33 mouse cellular contexts compared by ENCODE assay signal in the genomic region with DNA sequence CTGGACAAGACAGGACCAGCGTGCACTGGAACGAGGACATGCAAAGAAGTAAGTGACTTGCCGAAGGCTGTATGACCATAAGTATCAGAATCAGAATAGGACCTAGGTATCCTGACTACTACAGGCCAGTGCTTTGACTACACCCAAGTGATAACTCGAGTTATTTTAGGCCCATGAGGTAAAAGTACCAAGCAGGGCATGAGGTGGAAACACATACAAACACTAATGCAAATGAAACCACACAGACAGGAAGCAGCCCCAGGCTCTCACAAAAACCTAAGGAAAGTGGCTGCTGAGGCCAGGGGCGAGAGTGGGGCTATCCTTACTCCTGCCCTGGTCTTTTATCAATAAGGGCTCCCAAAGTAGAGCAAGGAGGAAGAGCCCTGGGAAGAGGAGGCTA. TPM values are rescaled to one million over a fixed set of nuclear protein-coding genes. Genes with fewer than 3 reads are reported as not detected.
DNase-seq lines count a peak whose midpoint lies in the region; ATAC-seq and TF ChIP-seq lines count a peak whose summit lies in the region.
"Had no signal": no experiment of that assay in that cellular context is flagged by ENCODE, and none has a peak within 500 bp of the region (broad histone marks: within the 10 kb centered on the region; RNA-seq: fewer than 3 reads in every experiment).

No protein-coding gene starts in this region.

- no peak for DNase-seq in heart, adult 11 months
- DNase-seq in spleen, adult 2 months (ENCODE audit: low read depth in 1 of 2, low spot score in 2 of 2), result peak; percentile 40 to 76
- no peak for DNase-seq in spleen, adult 12 weeks (ENCODE audit: low spot score)
- no peak for DNase-seq in frontal cortex, adult 2 months (ENCODE audit: extremely low spot score in 1 of 2, low spot score in 1 of 2)
- DNase-seq in lung, postnatal 0 days (ENCODE audit: low spot score), result no peak
- DNase-seq: adrenal gland, postnatal 10 days; cerebellum, adult 2 months; cerebellum, postnatal 25 days; embryo, embryonic 11 days; gastrocnemius, adult 2 months; kidney, adult 11 months; right cerebral cortex, adult 18-20 months; right cerebral cortex, postnatal 4 days; thymus, adult 18-20 months; thymus, postnatal 36 days had no signal

- peak overlapping the region; percentile 44 for H3K27ac ChIP-seq in heart, embryonic 12.5 days (ENCODE audit: poor library complexity, severe bottlenecking)
- H3K27ac ChIP-seq in spleen, adult 2 months (ENCODE audit: insufficient read depth, low read length), result peak overlapping the region; percentile 87
- no peak overlapping the region for H3K27ac ChIP-seq in lung, postnatal 0 days (ENCODE audit: low read length)
- H3K27ac ChIP-seq: embryonic facial prominence, embryonic 13.5 days; forebrain, embryonic 12.5 days; gastrocnemius, adult 2 months; hindbrain, postnatal 0 days; kidney, postnatal 0 days; macrophage; midbrain, embryonic 15.5 days; neural tube, embryonic 13.5 days; stomach, embryonic 15.5 days had no signal

- peaks cover 90% of the 10 kb centered on the region for H3K36me3 ChIP-seq in heart, embryonic 12.5 days
- H3K36me3 ChIP-seq in spleen, adult 2 months (ENCODE audit: control insufficient read depth, insufficient read depth, low read length), result peaks cover 37% of the 10 kb centered on the region
- peaks cover 21% of the 10 kb centered on the region; the same call in 1 of the 2 replicates for H3K36me3 ChIP-seq in lung, postnatal 0 days (ENCODE audit: insufficient read depth, low read length)

- 82% methylated on average over 5 of the region's 5 CpGs for WGBS in heart, embryonic 12.5 days
- 61% methylated on average over 5 of the region's 5 CpGs for WGBS in spleen, adult 2 months
- 90% methylated on average over 5 of the region's 5 CpGs for WGBS in lung, postnatal 0 days

- TF ChIP-seq CTCF in spleen, adult 2 months (IDR thresholded peaks at IDR 0.05; ENCODE audit: extremely low read depth, insufficient read depth, insufficient read length, insufficient replicate concordance), result no peak
- TF ChIP-seq CTCF in lung, postnatal 0 days (IDR thresholded peaks at IDR 0.05), result no peak

- H3K27me3 ChIP-seq in heart, embryonic 12.5 days (replicated peaks), result no peaks in the 10 kb centered on the region
- no peaks in the 10 kb centered on the region for H3K27me3 ChIP-seq in spleen, adult 2 months (ENCODE audit: control insufficient read depth, insufficient read depth, low read length)
- no peaks in the 10 kb centered on the region for H3K27me3 ChIP-seq in lung, postnatal 0 days (replicated peaks; ENCODE audit: insufficient read depth, low read length)
- H3K27me3 ChIP-seq: embryonic facial prominence, embryonic 13.5 days; forebrain, embryonic 12.5 days; midbrain, embryonic 15.5 days; neural tube, embryonic 13.5 days; stomach, embryonic 15.5 days had no signal

- peaks cover 7% of the 10 kb centered on the region for H3K4me1 ChIP-seq in heart, embryonic 12.5 days (replicated peaks)
- peaks cover 12% of the 10 kb centered on the region for H3K4me1 ChIP-seq in spleen, adult 2 months (ENCODE audit: control insufficient read depth, insufficient read depth, insufficient read length)
- no peaks in the 10 kb centered on the region for H3K4me1 ChIP-seq in lung, postnatal 0 days (ENCODE audit: insufficient read depth, low read depth, low read length)
- H3K4me1 ChIP-seq: embryonic facial prominence, embryonic 13.5 days; forebrain, embryonic 12.5 days; midbrain, embryonic 15.5 days; neural tube, embryonic 13.5 days; stomach, embryonic 15.5 days had no signal

- H3K9me3 ChIP-seq in heart, embryonic 12.5 days (replicated peaks), result no peaks in the 10 kb centered on the region
- H3K9me3 ChIP-seq in lung, postnatal 0 days (ENCODE audit: low read length), result no peaks in the 10 kb centered on the region
- H3K9me3 ChIP-seq: embryonic facial prominence, embryonic 13.5 days; forebrain, embryonic 12.5 days; midbrain, embryonic 15.5 days; neural tube, embryonic 13.5 days; stomach, embryonic 15.5 days had no signal

- H3K4me2 ChIP-seq in heart, embryonic 12.5 days, result no peak overlapping the region
- H3K4me2 ChIP-seq in lung, postnatal 0 days (replicated peaks; ENCODE audit: low read depth, low read length), result no peak overlapping the region
- H3K4me2 ChIP-seq: embryonic facial prominence, embryonic 13.5 days; forebrain, embryonic 12.5 days; heart, embryonic 11.5 days; midbrain, embryonic 15.5 days; neural tube, embryonic 13.5 days; stomach, embryonic 15.5 days had no signal

- no peak for TF ChIP-seq POLR2A in spleen, adult 2 months (IDR thresholded peaks at IDR 0.05; ENCODE audit: low read depth, low read length)

- no peak overlapping the region for H3K9ac ChIP-seq in heart, embryonic 12.5 days
- no peak overlapping the region for H3K9ac ChIP-seq in lung, postnatal 0 days (replicated peaks; ENCODE audit: low read depth)
- H3K9ac ChIP-seq: embryonic facial prominence, embryonic 13.5 days; forebrain, embryonic 12.5 days; midbrain, embryonic 15.5 days; neural tube, embryonic 13.5 days; stomach, embryonic 15.5 days had no signal

- no peak for ATAC-seq in heart, embryonic 12.5 days (ENCODE audit: insufficient number of reproducible peaks, low FRiP score)
- ATAC-seq in inflammation-experienced regulatory T-cells, adult 6 months, result peak; percentile 92
- no peak for ATAC-seq in lung, postnatal 0 days
- ATAC-seq: hindbrain, postnatal 0 days; midbrain, embryonic 15.5 days had no signal

- no peak for TF ChIP-seq EP300 in lung, postnatal 0 days (IDR thresholded peaks at IDR 0.05)

- H3K4me3 ChIP-seq in heart, embryonic 12.5 days, result no peak overlapping the region
- no peak overlapping the region for H3K4me3 ChIP-seq in spleen, adult 2 months (ENCODE audit: extremely low read depth, insufficient read depth, insufficient read length)
- no peak overlapping the region for H3K4me3 ChIP-seq in lung, postnatal 0 days (ENCODE audit: low read depth, low read length)
- H3K4me3 ChIP-seq: embryonic facial prominence, embryonic 13.5 days; erythroblast, embryonic 14.5 days; forebrain, embryonic 12.5 days; gastrocnemius, adult 2 months; midbrain, embryonic 15.5 days; myocyte; neural tube, embryonic 13.5 days; stomach, embryonic 15.5 days had no signal

RNA-seq across cellular contexts. Expression of a gene that starts 12.0 kb away (rescaled TPM):
- 515 and 518 TPM in 2 replicates for polyA plus RNA-seq in heart, embryonic 12.5 days (2016; fragmentation: Nextera tagmentation; extraction: Ambion mirVana)
- polyA plus RNA-seq in spleen, adult 2 months (2012; rRNA removed), result 44.0 and 55.7 TPM in 2 replicates
- 1 to 10 TPM; 2.7 to 4.9 (median 4.4) TPM for polyA plus RNA-seq in inflammation-experienced regulatory T-cells, adult 6 months (2017; shearing (Covaris generic))
- polyA plus RNA-seq in frontal cortex, adult 2 months (2012; rRNA removed), result 233 TPM in 2 replicates
- polyA plus RNA-seq in lung, postnatal 0 days (2015; fragmentation: Nextera tagmentation; extraction: Ambion mirVana), result 175 and 224 TPM in 2 replicates

RNA-seq across cellular contexts. Expression of a gene that starts 17.2 kb away (rescaled TPM):
- 140 and 146 TPM in 2 replicates for polyA plus RNA-seq in heart, embryonic 12.5 days (2016; fragmentation: Nextera tagmentation; extraction: Ambion mirVana)
- 55.1 and 69.0 TPM in 2 replicates for polyA plus RNA-seq in spleen, adult 2 months (2012; rRNA removed)
- 100 to 1,000 TPM; 256 to 267 (median 261) TPM for polyA plus RNA-seq in inflammation-experienced regulatory T-cells, adult 6 months (2017; shearing (Covaris generic))
- 61.8 and 70.6 TPM in 2 replicates for polyA plus RNA-seq in frontal cortex, adult 2 months (2012; rRNA removed)
- polyA plus RNA-seq in lung, postnatal 0 days (2015; fragmentation: Nextera tagmentation; extraction: Ambion mirVana), result 101 and 110 TPM in 2 replicates

RNA-seq across cellular contexts. Expression of a gene that starts 34.3 kb away (rescaled TPM):
- 0.32 TPM in 1 of 2 replicates, not detected in the other for polyA plus RNA-seq in heart, embryonic 12.5 days (2016; fragmentation: Nextera tagmentation; extraction: Ambion mirVana)
- polyA plus RNA-seq in spleen, adult 2 months (2012; rRNA removed), result 0.20 and 0.70 TPM in 2 replicates
- not detected for polyA plus RNA-seq in inflammation-experienced regulatory T-cells, adult 6 months (2017; shearing (Covaris generic))
- 1.2 and 1.6 TPM in 2 replicates for polyA plus RNA-seq in frontal cortex, adult 2 months (2012; rRNA removed)
- 0.89 and 2.5 TPM in 2 replicates for polyA plus RNA-seq in lung, postnatal 0 days (2015; fragmentation: Nextera tagmentation; extraction: Ambion mirVana)
- polyA plus RNA-seq: embryonic facial prominence, embryonic 13.5 days; forebrain, embryonic 12.5 days; heart, embryonic 11.5 days; hindbrain, embryonic 11.5 days; limb, embryonic 11.5 days; lung, embryonic 16.5 days; macrophage; midbrain, embryonic 15.5 days; neural tube, embryonic 13.5 days had no signal

RNA-seq across cellular contexts. Expression of a gene that starts 34.5 kb away (rescaled TPM):
- polyA plus RNA-seq in heart, embryonic 12.5 days (2016; fragmentation: Nextera tagmentation; extraction: Ambion mirVana), result not detected in 2 replicates
- polyA plus RNA-seq in spleen, adult 2 months (2012; rRNA removed), result 0.11 TPM in 1 of 2 replicates, not detected in the other
- polyA plus RNA-seq in inflammation-experienced regulatory T-cells, adult 6 months (2017; shearing (Covaris generic)), result not detected
- polyA plus RNA-seq in frontal cortex, adult 2 months (2012; rRNA removed), result 0.11 and 0.26 TPM in 2 replicates
- polyA plus RNA-seq in lung, postnatal 0 days (2015; fragmentation: Nextera tagmentation; extraction: Ambion mirVana), result 0.11 and 0.12 TPM in 2 replicates
- polyA plus RNA-seq: embryonic facial prominence, embryonic 13.5 days; erythroblast, embryonic 14.5 days; forebrain, embryonic 12.5 days; heart, embryonic 11.5 days; hindbrain, embryonic 11.5 days; kidney, postnatal 0 days; large intestine, adult 2 months; limb, embryonic 11.5 days; liver, adult 2 months; lung, embryonic 16.5 days; macrophage; myocyte; neural tube, embryonic 13.5 days; stomach, embryonic 15.5 days had no signal

RNA-seq across cellular contexts. Expression of a gene that starts 48.1 kb away (rescaled TPM):
- polyA plus RNA-seq in heart, embryonic 12.5 days (2016; fragmentation: Nextera tagmentation; extraction: Ambion mirVana), result 3.5 and 4.1 TPM in 2 replicates
- polyA plus RNA-seq in spleen, adult 2 months (2012; rRNA removed), result 109 and 117 TPM in 2 replicates
- 1,000 to 10,000 TPM; 1,449 to 1,788 (median 1,727) TPM for polyA plus RNA-seq in inflammation-experienced regulatory T-cells, adult 6 months (2017; shearing (Covaris generic))
- polyA plus RNA-seq in frontal cortex, adult 2 months (2012; rRNA removed), result 3.4 and 3.9 TPM in 2 replicates
- 2.5 TPM in 2 replicates for polyA plus RNA-seq in lung, postnatal 0 days (2015; fragmentation: Nextera tagmentation; extraction: Ambion mirVana)

Comparison
In these comparisons a context has a peak if more than half of its experiments do, and no peak if none do; other contexts are left out.
1. DNase-seq: peak in spleen, adult 2 months (2 of 2); none in heart, adult 11 months (single experiment), spleen, adult 12 weeks (single experiment), frontal cortex, adult 2 months (0 of 2) and lung, postnatal 0 days (single experiment).